Comparison of ENCODE assay signal across 24 mouse cellular contexts in the genomic region with DNA sequence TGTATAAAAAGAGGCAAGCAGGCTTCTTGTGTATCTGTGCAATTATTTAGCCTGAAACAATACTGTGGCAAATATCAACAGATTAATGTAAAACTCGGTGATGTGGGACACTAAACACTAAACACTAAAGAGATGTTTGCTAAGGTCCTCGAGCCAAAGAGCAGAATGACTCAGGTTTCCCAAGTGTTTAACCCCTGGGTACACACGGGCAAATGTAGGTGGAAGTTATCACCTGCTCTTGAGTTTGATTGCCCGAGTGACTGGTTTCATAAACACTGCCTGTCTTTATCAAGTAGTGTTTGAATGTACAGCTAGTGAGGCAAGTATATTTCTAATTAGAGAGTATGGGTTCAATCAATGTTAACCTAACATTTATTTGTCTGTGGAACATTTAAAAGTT.
"Had no signal": no experiment of that assay in that cellular context is flagged by ENCODE, and none has a peak within 500 bp of the region (broad histone marks: within the 10 kb centered on the region; RNA-seq: fewer than 3 reads in every experiment).

No protein-coding gene starts in this region.

- H3K9me3 ChIP-seq: heart, embryonic 13.5 days; heart, embryonic 15.5 days; hindbrain, embryonic 10.5 days; hindbrain, embryonic 12.5 days; intestine, embryonic 15.5 days; limb, embryonic 10.5 days; limb, embryonic 12.5 days had no signal

- H3K27me3 ChIP-seq: heart, embryonic 13.5 days; heart, embryonic 15.5 days; hindbrain, embryonic 12.5 days; intestine, embryonic 15.5 days; limb, embryonic 12.5 days had no signal

- H3K36me3 ChIP-seq: heart, embryonic 13.5 days; heart, embryonic 15.5 days; hindbrain, embryonic 10.5 days; hindbrain, embryonic 12.5 days; intestine, embryonic 15.5 days; limb, embryonic 10.5 days; limb, embryonic 12.5 days had no signal

- H3K9ac ChIP-seq: heart, embryonic 13.5 days; heart, embryonic 15.5 days; hindbrain, embryonic 12.5 days; hindbrain, embryonic 14.5 days; intestine, embryonic 15.5 days; limb, embryonic 12.5 days had no signal

- DNase-seq: gastrocnemius, adult 2 months; gastrocnemius, postnatal 10 days; gastrocnemius, postnatal 25 days; heart, adult 18-20 months; heart, postnatal 4 days; kidney, adult 18-20 months; kidney, adult 8-10 months; kidney, postnatal 10 days; kidney, postnatal 25 days; kidney, postnatal 4 days; liver had no signal

- H3K27ac ChIP-seq: gastrocnemius, adult 2 months; heart, embryonic 13.5 days; heart, embryonic 15.5 days; hindbrain, embryonic 10.5 days; hindbrain, embryonic 12.5 days; hindbrain, embryonic 14.5 days; intestine, embryonic 15.5 days; layer of hippocampus, adult 2 months; left cerebral cortex, adult 2 months; limb, embryonic 10.5 days; limb, embryonic 12.5 days had no signal

- H3K4me2 ChIP-seq: heart, embryonic 11.5 days; heart, embryonic 13.5 days; heart, embryonic 15.5 days; hindbrain, embryonic 12.5 days; hindbrain, embryonic 14.5 days; intestine, embryonic 15.5 days; limb, embryonic 12.5 days had no signal

- H3K4me1 ChIP-seq: heart, embryonic 13.5 days; heart, embryonic 15.5 days; hindbrain, embryonic 10.5 days; hindbrain, embryonic 12.5 days; intestine, embryonic 15.5 days; limb, embryonic 12.5 days had no signal

- H3K4me3 ChIP-seq: gastrocnemius, adult 2 months; heart, embryonic 13.5 days; heart, embryonic 15.5 days; hindbrain, embryonic 10.5 days; hindbrain, embryonic 12.5 days; intestine, embryonic 15.5 days; left cerebral cortex, adult 2 months; limb, embryonic 10.5 days; limb, embryonic 12.5 days had no signal

- ATAC-seq: inflammation-experienced regulatory T-cells, adult 6 months; intestine, embryonic 15.5 days; intestine, postnatal 0 days had no signal
